Mouse (Mus musculus): ENCODE measurements around the gene Ralb. TPM values are rescaled to one million over a fixed set of nuclear protein-coding genes. Genes with fewer than 3 reads are reported as not detected.

Ralb gene
- polyA plus RNA-seq (2012; rRNA removed): 14.0 and 15.9 TPM in 2 replicates

DNA sequence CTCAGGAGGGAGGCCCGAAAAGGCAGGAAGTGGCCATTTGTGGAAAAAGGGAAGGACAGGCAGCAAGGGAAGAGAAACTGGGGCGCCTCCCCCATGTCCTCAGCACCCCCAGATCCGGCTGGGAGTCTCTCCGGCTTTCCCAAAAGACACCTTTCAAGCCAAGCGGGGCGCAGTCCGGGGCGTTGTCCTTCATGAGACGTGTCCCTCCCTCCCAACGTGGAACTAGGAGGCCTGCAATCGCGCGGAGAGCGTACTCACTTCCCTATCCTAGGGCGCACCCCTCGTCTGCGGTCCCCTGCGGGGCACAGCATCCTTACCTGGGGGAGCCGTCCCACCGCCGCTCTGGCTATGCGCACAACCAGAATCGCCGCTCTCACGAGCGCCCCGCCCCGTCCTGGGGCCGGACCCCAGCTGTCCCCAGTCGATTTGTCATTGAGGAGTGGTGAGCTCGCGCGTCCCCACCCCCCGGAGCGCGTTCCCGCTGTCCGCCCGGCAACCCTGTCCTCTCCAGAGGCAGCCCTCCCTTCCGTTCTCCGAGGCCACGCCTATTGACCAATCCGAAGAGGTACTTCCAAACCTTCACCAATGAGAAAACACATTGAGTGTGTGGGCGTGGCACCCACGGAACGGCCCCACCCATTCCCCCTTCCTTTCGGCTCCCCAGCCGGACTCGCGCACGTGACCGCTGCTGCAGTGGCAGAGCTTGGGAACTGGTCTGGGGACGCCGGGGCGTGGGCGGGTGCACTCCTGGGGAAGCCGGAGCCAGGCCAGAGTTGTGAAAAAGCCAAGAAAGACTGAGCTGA lies at the start of gene Ralb:
Gene Ralb, minus strand, starts transcription at position 535 of the 803 bp plus-strand sequence.
- no peak for TF ChIP-seq CTCF (IDR thresholded peaks at IDR 0.05; ENCODE audit: extremely low read depth, insufficient read depth, insufficient read length, insufficient replicate concordance)
- TF ChIP-seq POLR2A (IDR thresholded peaks at IDR 0.05; ENCODE audit: low read depth, low read length): 0 out of 2 replicates have a peak, but pooled peaks have one; percentile 2
- WGBS: under 1% methylated on average over 57 of the region's 57 CpGs
- Histone ChIP-seq H3K4me3 (ENCODE audit: extremely low read depth, insufficient read depth, insufficient read length) (peak within 1 kb of the TSS; percentile 74), H3K4me1 (ENCODE audit: control insufficient read depth, insufficient read depth, insufficient read length) (peaks cover 4% of the 10 kb centered on the region; the same call in 1 of the 2 replicates), H3K27ac (ENCODE audit: insufficient read depth, low read length) (peak within 1 kb of the TSS; percentile 65), H3K36me3 (ENCODE audit: control insufficient read depth, insufficient read depth, low read length) (no peaks in the 10 kb centered on the region), H3K27me3 (ENCODE audit: control insufficient read depth, insufficient read depth, low read length) (no peaks in the 10 kb centered on the region)
- DNase-seq (ENCODE audit: low read depth in 1 of 2, low spot score in 2 of 2): peak; percentile 75 to 89

DNA sequence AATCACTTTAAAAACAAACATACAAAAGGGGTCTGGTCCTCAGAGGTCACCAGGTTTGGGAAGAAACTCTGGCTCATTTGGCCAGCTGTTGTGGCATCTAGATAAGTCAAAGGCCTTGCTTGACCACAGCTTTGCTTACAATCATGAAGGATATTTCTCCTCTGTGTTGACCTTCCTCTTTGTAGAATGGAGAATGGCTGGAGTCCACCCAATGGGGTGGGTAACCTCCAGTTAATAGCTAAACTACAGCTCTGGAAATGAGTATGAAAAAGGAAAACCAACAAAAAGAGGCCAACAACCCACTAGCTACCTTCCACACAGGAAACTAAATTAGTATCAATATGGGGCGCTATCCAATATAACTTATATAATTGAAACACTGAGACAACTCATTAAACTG lies 47.1 kb upstream of the Ralb start:
- no peak for DNase-seq (ENCODE audit: low read depth in 1 of 2, low spot score in 2 of 2)
- WGBS: 95% methylated on average over 1 of the region's 1 CpGs
- no peak overlapping the region for H3K27ac ChIP-seq (ENCODE audit: insufficient read depth, low read length)

DNA sequence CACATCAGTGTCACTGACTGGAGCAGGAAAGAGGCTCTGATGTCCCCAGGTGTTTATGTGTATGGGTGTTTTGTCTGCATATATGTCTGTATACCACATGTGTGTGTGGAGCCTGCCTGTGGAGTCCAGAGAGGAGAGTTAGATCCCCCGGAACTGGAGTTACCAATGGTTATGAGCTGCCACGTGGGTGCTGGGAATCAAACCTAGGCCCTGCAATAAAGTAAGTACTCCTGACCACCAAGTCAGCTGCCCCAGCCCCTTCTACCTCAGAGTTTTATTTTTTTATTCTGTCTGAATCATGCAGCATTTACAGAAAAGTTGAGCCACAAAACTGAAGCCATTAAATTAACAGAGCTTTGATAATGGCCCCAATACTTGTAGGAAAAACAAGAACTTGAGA lies 45.5 kb upstream of the Ralb start:
- no peaks in the 10 kb centered on the region for H3K36me3 ChIP-seq (ENCODE audit: control insufficient read depth, insufficient read depth, low read length)
- no peak overlapping the region for H3K4me3 ChIP-seq (ENCODE audit: extremely low read depth, insufficient read depth, insufficient read length)
- WGBS: 87% methylated on average over 2 of the region's 2 CpGs
- no peak overlapping the region for H3K27ac ChIP-seq (ENCODE audit: insufficient read depth, low read length)
- TF ChIP-seq POLR2A (IDR thresholded peaks at IDR 0.05; ENCODE audit: low read depth, low read length): no peak
- TF ChIP-seq CTCF (IDR thresholded peaks at IDR 0.05; ENCODE audit: extremely low read depth, insufficient read depth, insufficient read length, insufficient replicate concordance): no peak
- no peak for DNase-seq (ENCODE audit: low read depth in 1 of 2, low spot score in 2 of 2)
- no peaks in the 10 kb centered on the region for H3K4me1 ChIP-seq (ENCODE audit: control insufficient read depth, insufficient read depth, insufficient read length)
- no peaks in the 10 kb centered on the region for H3K27me3 ChIP-seq (ENCODE audit: control insufficient read depth, insufficient read depth, low read length)

More for the DNA sequence above, 47.1 kb upstream of the Ralb start:
- H3K36me3 ChIP-seq (ENCODE audit: control insufficient read depth, insufficient read depth, low read length): no peaks in the 10 kb centered on the region
- no peaks in the 10 kb centered on the region for H3K4me1 ChIP-seq (ENCODE audit: control insufficient read depth, insufficient read depth, insufficient read length)
- TF ChIP-seq POLR2A (IDR thresholded peaks at IDR 0.05; ENCODE audit: low read depth, low read length): no peak
- TF ChIP-seq CTCF (IDR thresholded peaks at IDR 0.05; ENCODE audit: extremely low read depth, insufficient read depth, insufficient read length, insufficient replicate concordance): no peak
- H3K4me3 ChIP-seq (ENCODE audit: extremely low read depth, insufficient read depth, insufficient read length): no peak overlapping the region
- no peaks in the 10 kb centered on the region for H3K27me3 ChIP-seq (ENCODE audit: control insufficient read depth, insufficient read depth, low read length)

DNA sequence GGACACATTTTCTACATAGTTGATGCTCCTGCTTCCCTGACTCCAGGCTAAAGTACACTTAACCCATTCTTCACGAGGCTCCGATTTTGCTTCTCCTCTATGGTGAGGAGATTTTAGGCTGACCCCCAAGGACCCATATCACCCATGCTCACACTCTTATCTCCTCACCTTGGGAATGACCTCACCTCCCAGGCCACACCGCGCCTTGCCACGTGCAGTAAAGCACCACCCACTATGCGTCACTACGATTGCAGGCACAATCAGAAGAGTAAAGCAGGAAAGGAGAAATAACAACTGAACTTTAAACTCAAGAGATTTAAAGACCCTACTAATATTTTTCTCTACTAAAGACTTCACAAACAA lies 44.7 kb upstream of the Ralb start:
- no peaks in the 10 kb centered on the region for H3K36me3 ChIP-seq (ENCODE audit: control insufficient read depth, insufficient read depth, low read length)
- TF ChIP-seq POLR2A (IDR thresholded peaks at IDR 0.05; ENCODE audit: low read depth, low read length) (no peak), CTCF (IDR thresholded peaks at IDR 0.05; ENCODE audit: extremely low read depth, insufficient read depth, insufficient read length, insufficient replicate concordance) (no peak)
- no peak overlapping the region for H3K4me3 ChIP-seq (ENCODE audit: extremely low read depth, insufficient read depth, insufficient read length)
- H3K4me1 ChIP-seq (ENCODE audit: control insufficient read depth, insufficient read depth, insufficient read length): no peaks in the 10 kb centered on the region
- no peaks in the 10 kb centered on the region for H3K27me3 ChIP-seq (ENCODE audit: control insufficient read depth, insufficient read depth, low read length)
- no peak for DNase-seq (ENCODE audit: low read depth in 1 of 2, low spot score in 2 of 2)
- 94% methylated on average over 7 of the region's 7 CpGs for WGBS
- no peak overlapping the region for H3K27ac ChIP-seq (ENCODE audit: insufficient read depth, low read length)

DNA sequence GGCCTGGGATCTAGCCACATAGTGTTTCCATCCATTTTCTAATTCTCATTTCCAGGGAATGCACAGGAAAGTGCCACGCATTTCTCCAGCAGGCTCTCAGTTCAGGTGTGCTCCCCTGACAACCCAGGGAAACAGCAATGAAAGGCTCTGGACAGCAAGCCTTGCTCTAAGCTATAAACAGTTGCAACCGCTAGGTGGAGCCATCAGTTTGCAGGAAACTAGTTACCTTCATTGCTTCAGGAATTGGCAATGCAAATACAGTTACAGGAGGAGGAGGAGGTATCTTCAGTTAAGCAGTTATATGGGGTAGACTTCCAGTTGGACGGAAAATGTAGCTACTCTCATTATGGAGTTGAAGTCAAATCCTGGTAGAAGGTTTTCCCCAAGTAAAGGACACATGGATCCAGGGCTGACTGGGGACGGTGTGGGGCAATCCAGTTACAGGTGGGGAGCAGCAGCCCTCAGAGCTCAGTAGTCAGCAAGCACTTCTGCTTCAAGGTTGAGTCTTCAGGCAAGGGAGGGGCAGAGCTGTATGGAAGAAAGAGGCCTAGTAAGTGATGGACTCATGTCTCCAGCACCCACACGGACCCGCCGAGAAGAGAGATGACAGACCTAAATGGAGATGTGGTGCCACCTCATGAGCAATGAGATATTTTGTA lies 44.2 kb upstream of the Ralb start:
- H3K4me3 ChIP-seq (ENCODE audit: extremely low read depth, insufficient read depth, insufficient read length): no peak overlapping the region
- H3K36me3 ChIP-seq (ENCODE audit: control insufficient read depth, insufficient read depth, low read length): no peaks in the 10 kb centered on the region
- peak; percentile 22 to 65 for DNase-seq (ENCODE audit: low read depth in 1 of 2, low spot score in 2 of 2)
- H3K4me1 ChIP-seq (ENCODE audit: control insufficient read depth, insufficient read depth, insufficient read length): no peaks in the 10 kb centered on the region
- no peak overlapping the region for H3K27ac ChIP-seq (ENCODE audit: insufficient read depth, low read length)
- WGBS: 66% methylated on average over 7 of the region's 7 CpGs
- TF ChIP-seq CTCF (IDR thresholded peaks at IDR 0.05; ENCODE audit: extremely low read depth, insufficient read depth, insufficient read length, insufficient replicate concordance) (peak; percentile 42; the same call in 1 of the 2 replicates), POLR2A (IDR thresholded peaks at IDR 0.05; ENCODE audit: low read depth, low read length) (no peak)
- no peaks in the 10 kb centered on the region for H3K27me3 ChIP-seq (ENCODE audit: control insufficient read depth, insufficient read depth, low read length)

DNA sequence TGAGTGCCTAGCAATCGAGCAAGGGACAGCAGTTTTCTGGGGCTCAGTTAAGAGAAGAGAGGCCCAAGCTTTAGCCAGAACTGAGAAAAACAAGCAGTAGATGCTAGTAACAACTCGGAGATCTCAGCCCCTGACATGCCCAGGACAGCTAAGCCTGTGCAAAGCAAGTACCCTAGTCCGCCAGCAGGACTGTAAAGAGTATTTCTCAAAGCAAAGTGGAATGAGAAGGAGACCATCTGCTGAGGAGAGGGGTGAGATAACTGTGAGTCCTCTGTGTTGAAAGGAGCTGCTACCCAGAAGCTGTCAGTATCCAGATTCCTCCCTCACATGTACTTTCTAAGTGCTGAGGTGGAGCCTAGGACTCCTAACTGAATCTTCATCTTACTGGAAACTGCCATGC lies 41.9 kb upstream of the Ralb start:
- WGBS: 78% methylated on average over 3 of the region's 3 CpGs
- DNase-seq (ENCODE audit: low read depth in 1 of 2, low spot score in 2 of 2): no peak
- Histone ChIP-seq H3K36me3 (ENCODE audit: control insufficient read depth, insufficient read depth, low read length) (no peaks in the 10 kb centered on the region), H3K4me3 (ENCODE audit: extremely low read depth, insufficient read depth, insufficient read length) (no peak overlapping the region), H3K27ac (ENCODE audit: insufficient read depth, low read length) (no peak overlapping the region), H3K27me3 (ENCODE audit: control insufficient read depth, insufficient read depth, low read length) (no peaks in the 10 kb centered on the region), H3K4me1 (ENCODE audit: control insufficient read depth, insufficient read depth, insufficient read length) (no peaks in the 10 kb centered on the region)
- TF ChIP-seq POLR2A (IDR thresholded peaks at IDR 0.05; ENCODE audit: low read depth, low read length) (no peak), CTCF (IDR thresholded peaks at IDR 0.05; ENCODE audit: extremely low read depth, insufficient read depth, insufficient read length, insufficient replicate concordance) (no peak)
